Mouse (Mus musculus): ENCODE measurements around the gene Map3k5.

GRCm38 (mm10) chr10:19939282-19939705 lies 5.0 kb downstream of the Map3k5 start:
- TF ChIP-seq EP300 (IDR thresholded peaks at IDR 0.05; ENCODE audit: low read depth) = peak; percentile 27; the same call in 1 of the 2 replicates
- TF ChIP-seq CTCF (IDR thresholded peaks at IDR 0.05; ENCODE audit: low read depth) = no peak
